Mouse (Mus musculus) spleen, adult 2 months (tissue): ENCODE data around the gene Prkce.

Experiments
- CTCF ChIP-seq: fragments of 200-500 bp; IDR thresholded peaks from 2 replicates; pipeline ENCODE4 v1.5.1; 2011; ENCODE audit warnings: mild to moderate bottlenecking, inconsistent platforms; ENCODE audit not compliant: insufficient read depth, insufficient read length, insufficient replicate concordance; ENCODE audit errors: extremely low read depth
- POLR2A ChIP-seq: fragments of 200-500 bp; IDR thresholded peaks from 2 replicates; pipeline ENCODE4 v1.6.1; 2011; ENCODE audit warnings: low read depth, low read length, inconsistent platforms

DNA sequence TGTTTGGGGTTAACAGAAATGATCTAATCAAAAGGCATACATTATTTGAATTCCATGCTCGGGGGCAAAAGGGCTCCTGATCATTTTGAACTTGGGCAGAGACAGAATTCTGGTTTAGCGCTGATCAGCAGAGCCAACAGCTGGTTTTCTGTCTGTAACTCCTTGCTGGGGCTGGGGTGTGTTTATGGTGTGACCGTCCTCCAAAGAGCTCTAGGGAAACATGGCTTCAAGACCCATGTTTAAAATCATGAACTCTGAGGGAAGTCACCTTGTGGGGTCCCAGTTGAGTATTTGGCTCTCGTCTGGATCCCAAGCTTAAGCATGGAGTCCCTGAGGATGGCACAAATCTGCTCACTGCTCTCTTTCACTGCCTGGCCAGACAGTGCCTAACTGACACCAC, 183.7 kb downstream of the Prkce start:
- TF ChIP-seq CTCF (no peak), POLR2A (no peak)
